Mouse (Mus musculus): ENCODE results near the gene Bub1b.

Gene Bub1b

GRCm38 (mm10) chr2:118667181-118667580 is 69.2 kb downstream of the Bub1b start:
- DNase-seq: no peak

- DNase-seq: no peak
These were observed 71.2 kb downstream of the Bub1b start for GRCm38 (mm10) chr2:118669245-118669644.

DNA sequence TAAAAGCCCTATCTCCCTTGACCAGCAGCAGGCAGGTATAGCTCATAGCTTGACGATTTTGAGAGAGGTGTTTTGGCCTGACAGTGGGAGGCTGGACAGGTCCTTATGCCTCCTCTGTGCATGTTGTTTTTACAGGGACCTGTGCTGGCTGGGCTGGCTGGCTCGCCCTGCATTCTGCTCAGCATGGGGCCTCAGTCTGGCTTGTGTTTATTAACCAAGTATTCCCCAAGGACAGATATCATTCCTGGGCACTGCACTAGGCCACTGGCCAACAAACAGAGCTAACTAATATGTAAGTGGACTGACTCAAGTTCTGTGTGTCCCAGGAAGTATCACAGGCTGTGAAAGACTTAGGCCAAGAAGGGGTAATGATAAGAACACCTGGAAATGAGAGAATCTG is 71.8 kb downstream of the Bub1b start:
- no peak for DNase-seq

GRCm38 (mm10) chr2:118671728-118672127 is 73.7 kb downstream of the Bub1b start:
- DNase-seq: no peak

DNA sequence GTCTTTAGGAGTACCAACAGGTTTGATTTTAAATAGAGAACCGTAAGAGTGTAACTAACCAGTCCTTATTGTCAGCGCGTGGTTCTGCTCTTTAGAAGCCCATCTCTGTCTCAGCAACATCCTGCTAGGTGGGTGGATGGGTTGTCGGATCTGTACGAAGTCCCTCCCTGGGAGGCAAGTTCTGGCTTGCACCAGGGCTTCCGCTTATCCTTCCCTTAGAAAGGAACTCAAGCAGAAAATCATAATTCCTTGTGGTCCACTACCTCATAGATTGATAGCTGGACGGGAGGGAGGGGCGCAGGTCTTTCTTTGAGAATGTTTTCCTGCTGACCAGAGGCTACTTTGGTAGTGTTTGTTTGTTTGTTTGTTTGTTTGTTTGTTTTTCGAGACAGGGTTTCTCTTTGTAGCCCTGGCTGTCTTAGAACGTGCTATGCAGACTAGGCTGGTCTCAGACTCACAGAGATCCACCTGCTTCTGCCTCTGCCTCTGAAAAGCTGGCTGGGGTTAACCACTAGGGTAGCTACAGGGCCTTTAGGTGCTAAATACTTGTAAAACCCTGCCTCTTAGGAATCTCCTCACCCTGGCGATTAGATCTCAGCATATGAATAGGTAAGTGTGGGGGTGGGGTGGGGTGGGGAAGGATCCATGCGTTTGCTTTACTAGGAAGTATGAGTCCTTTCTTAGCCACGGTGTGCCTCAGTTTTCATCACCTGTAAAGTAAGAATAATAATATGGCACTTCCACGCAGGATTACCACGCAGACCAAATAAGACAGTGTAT is 75.9 kb downstream of the Bub1b start:
- no peak for DNase-seq

DNA sequence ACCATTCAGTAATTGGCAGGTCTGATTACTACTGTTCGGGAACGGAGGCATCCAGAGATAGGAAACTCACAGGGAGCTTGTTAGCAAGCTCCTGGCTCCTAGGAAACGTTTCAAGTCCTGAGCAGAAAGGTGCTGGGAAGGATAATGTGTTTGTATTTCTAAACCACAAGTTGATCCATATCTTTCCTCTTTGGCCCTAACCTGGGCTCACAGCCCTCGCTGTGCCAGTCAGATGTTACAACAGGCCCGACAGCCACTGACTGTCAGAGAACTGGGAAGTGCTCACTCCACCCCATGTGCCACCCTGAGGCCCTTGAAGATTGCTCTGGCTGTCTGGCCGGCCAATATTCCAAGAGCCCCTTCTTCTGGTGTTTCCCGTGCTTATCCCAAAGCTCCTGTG is 76.5 kb downstream of the Bub1b start:
- no peak for DNase-seq

GRCm38 (mm10) chr2:118676839-118677741 is 79.1 kb downstream of the Bub1b start:
- DNase-seq: no peak

DNA sequence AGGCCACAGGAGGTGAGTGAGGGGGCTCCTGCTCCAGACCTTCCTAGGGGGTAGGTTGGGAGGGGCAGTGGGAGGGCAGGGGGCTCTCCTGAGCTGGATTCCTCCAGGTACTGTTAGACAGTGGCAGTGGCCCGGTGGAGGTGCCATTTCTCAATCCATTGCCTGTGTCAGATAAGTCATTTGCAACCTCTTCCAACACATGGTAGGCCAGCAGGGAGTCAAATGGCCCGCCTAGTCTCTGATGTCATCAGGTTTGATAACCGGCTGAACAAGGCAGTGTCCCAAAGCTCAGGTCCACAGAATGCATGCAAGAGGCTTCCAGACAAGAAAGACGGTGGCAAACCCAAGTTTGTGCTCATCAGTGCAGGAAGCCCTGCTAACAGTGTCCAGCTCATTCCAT is 79.8 kb downstream of the Bub1b start:
- no peak for DNase-seq

- no peak for DNase-seq
These were observed 81.6 kb downstream of the Bub1b start for GRCm38 (mm10) chr2:118679577-118679976.

DNA sequence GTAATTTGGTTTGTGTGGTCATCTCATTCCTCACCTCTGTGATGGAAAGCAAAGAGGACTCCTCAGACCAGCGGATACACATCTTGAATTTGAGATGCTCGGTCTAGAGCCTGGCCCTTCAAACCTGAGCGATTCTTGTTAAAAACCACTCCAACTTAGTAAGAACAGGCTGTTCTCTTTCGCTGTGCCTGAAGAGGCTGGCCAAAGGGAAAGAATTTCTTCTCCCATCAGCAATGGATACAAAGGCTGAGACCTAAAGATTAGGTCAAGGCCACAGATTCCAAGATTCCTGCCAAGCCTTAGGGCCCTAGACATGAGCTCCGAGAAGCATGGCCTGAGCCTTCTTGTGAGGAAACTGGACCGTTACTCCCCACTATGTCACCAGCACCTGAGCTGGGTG is 82.9 kb downstream of the Bub1b start:
- no peak for DNase-seq

DNA sequence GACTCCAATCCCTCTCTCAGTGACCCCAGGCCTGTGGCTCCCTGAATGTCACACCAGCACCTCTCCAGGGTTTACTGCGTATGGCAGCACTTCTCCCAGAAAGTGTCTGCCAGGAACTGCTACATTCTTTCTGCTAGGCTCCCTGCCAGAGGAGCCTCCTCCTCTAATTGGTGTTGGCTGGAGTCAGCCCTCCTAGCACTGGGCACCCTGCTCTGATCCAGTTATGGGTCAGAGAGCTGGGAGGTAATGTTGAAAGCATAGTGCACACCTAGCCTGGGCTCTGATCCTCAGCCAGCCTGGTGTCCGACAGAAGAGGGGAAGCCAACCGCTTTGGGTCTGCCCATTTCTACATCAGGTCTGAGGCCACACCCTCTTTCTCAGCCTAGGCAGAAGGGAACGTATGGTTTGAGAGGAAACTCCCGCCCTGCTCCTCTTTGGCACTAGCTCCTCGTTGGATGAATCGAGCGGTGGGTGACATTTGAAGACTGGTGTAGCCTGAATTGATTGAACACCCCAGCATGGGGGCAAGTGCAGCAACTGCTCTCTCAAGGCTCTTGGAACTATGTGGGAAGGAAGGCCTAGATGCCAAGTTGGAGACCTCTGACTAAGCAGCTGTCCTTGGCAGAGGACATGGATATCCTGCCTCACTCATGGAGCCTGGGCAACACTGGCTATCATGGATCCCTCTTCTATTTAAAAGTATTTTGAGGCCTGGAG is 84.7 kb downstream of the Bub1b start:
- no peak for DNase-seq

GRCm38 (mm10) chr2:118685088-118685487 is 87.1 kb downstream of the Bub1b start:
- no peak for DNase-seq

GRCm38 (mm10) chr2:118686693-118687092 is 88.7 kb downstream of the Bub1b start:
- DNase-seq: no peak

DNA sequence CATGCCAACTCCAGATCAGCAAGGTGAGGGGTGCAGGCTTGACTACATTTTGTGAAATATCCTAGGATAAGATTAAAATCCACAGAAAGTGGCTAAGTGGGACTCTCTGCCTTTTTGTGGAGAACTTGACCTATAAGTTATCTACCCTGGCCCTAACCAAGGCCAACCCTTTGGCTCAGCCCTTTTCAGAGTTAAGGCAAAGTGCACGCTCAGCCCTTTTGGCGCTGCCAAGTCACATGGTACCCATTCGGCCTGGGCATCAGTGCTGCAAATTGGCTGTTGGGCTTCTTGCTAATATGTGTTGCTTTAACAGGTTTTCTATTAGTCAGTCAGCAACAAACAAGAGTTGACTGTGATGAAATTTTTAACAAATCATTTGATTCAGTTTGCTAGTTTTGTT is 89.8 kb downstream of the Bub1b start:
- no peak for DNase-seq

GRCm38 (mm10) chr2:118689875-118690274 is 91.9 kb downstream of the Bub1b start:
- DNase-seq: no peak
